Mouse (Mus musculus) fat pad, adult 2 months (tissue): Measurements from ENCODE around the gene Cpne9.

ENCODE experiments used
- DNase-seq: peaks from one replicate; pipeline ENCODE4 v3.0.0-alpha.2; 2011; ENCODE audit warnings: low read depth, low spot score; ENCODE audit errors: extremely low read depth

Gene Cpne9

GRCm38 (mm10) chr6:113341574-113341973, 59.5 kb downstream of the Cpne9 start:
- no peak for DNase-seq

DNA sequence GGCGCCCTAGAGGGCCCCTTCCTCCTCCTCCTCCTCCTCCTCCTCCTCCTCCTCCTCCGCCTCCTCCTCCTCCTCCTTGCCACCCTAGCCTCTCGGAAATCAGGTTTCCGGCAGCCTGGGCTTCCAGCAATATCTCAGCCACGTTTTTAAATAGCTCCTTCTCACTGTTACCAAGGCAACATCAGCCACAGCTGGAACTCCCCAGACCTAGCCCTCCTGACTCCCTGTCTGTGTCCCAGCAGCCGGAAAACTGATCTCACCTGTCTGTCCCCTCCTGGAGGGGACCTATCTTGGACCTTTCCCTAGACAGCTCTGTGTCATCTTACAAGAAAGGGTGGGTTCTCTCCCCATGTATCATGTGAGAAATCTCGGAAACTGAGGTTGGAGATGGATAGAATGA, 60.2 kb downstream of the Cpne9 start:
- DNase-seq, result no peak

GRCm38 (mm10) chr6:113343177-113344092, 61.3 kb downstream of the Cpne9 start, which contains the start of gene Camk1:
Gene Camk1 (minus strand): TSS chr6:113343984.
- no peak for DNase-seq

GRCm38 (mm10) chr6:113344321-113344720, 62.2 kb downstream of the Cpne9 start:
- no peak for DNase-seq

GRCm38 (mm10) chr6:113346897-113347296, 64.8 kb downstream of the Cpne9 start:
- no peak for DNase-seq

GRCm38 (mm10) chr6:113350538-113350937, 68.4 kb downstream of the Cpne9 start:
- DNase-seq, result no peak

DNA sequence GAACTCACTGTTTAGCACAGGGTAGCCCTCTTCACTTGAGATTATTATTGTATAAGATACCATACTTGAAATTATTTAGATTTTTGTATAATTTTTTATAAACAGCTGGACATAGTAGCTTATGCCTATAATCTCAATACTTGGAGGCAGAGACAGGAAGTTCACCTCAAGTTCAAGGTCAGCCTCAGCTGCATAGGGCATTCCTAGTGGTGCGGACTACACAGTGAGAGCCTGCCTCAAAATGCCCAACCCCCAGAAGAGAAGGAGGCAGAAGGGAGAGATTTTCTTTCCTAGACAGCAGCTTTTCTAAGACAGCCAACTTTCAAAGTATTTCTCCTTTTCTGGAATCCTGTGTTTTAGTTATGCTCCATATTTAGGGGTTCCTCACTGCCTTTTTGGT, 69.1 kb downstream of the Cpne9 start:
- DNase-seq, result no peak

- no peak for DNase-seq
Measured at GRCm38 (mm10) chr6:113351653-113352052, 69.5 kb downstream of the Cpne9 start.

DNA sequence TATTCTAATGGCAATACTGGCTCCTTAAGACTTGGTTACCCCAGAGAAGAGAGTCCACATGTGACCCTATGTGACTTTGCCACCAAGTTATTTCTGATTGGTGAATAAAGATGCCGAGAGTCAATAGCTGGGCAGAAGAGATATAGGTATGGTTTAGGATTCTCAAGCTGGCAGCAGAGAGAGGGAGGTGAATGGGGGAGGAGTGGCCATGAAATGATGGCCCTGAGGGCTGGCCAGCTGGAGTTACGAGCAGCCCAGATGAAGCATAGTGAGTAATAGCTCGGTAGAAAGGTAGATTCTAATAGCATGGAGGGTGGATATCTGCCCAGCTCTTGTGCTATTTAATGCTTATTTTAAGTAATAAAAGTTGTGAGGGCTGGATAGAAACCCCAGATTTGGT, 70.7 kb downstream of the Cpne9 start:
- no peak for DNase-seq

- DNase-seq, result no peak
Measured at GRCm38 (mm10) chr6:113353696-113354095, 71.6 kb downstream of the Cpne9 start.
